Mouse (Mus musculus): ENCODE measurements around the gene B4galnt4. TPM values are rescaled to one million over a fixed set of nuclear protein-coding genes. Genes with fewer than 3 reads are reported as not detected.

The B4galnt4 gene
- total RNA-seq, 2 experiments from 2014 or later = 0.83 to 0.95 TPM

DNA sequence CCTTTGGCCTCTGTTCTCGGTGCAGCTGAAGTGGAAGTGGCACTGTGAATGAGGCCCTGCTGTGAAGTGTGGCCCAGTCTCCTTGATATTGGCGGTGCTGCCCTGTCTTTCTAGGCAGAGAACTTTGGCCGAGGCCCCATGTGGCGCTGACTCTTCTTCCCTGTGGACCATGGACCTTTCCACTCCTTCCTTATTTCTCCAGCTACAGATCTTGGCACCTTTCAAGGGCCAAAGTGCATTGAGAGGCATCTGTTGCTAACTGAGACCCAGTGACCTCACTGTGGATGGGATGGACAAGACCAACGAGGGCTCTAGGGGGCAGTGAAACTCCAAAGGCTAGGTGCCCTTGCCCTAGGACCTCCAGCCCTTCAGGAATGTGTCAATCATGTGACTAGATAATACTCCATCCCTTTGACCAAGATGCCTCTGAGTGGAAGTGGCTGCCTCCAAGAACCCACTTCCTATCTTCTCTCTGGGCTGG, 60.2 kb downstream of the B4galnt4 start:
- DNase-seq = peak; percentile 8 to 49

Other genes with a start within 250 kb of the B4galnt4 start
- gene Zfp941, start 238.9 kb upstream of the B4galnt4 start, total RNA-seq (2021) = 1 to 10 TPM; 2.7 to 3.4 TPM
- gene Urah, start 226.1 kb upstream of the B4galnt4 start, total RNA-seq (2021) = under 1 TPM in 1 of 2 experiments, not detected in 1; 0.70 TPM
- gene Scgb1c1, start 215.6 kb upstream of the B4galnt4 start, total RNA-seq (2021) = not detected
- gene Odf3, start 213.3 kb upstream of the B4galnt4 start, total RNA-seq (2021) = under 1 TPM in 1 of 2 experiments, not detected in 1; 0.26 TPM
- 1 to 10 TPM in 1 of 2 experiments, not detected in 1; 1.3 TPM for gene Gm45785, start 204.8 kb upstream of the B4galnt4 start, total RNA-seq (2021)
- 10 to 100 TPM; 52.7 to 60.4 TPM for gene Ric8a, start 204.1 kb upstream of the B4galnt4 start, total RNA-seq (2021)
- gene Bet1l, start 203.5 kb upstream of the B4galnt4 start, total RNA-seq (2021) = 10 to 100 TPM; 30.5 to 41.4 TPM
- 100 to 1,000 TPM; 118 to 127 TPM for gene Psmd13, start 179.1 kb upstream of the B4galnt4 start, total RNA-seq (2021)
- gene Sirt3, start 178.8 kb upstream of the B4galnt4 start, total RNA-seq (2021) = 10 to 100 TPM; 31.3 to 33.8 TPM
- 1,000 to 10,000 TPM in 1 of 2 experiments, 100 to 1,000 TPM in 1; 964 to 1,065 TPM for gene Cox8b, start 160.7 kb upstream of the B4galnt4 start, total RNA-seq (2021)
- gene Nlrp6, start 140.2 kb upstream of the B4galnt4 start, total RNA-seq (2021) = 1 to 10 TPM in 1 of 2 experiments, under 1 TPM in 1; 0.99 to 1.1 TPM
- 10 to 100 TPM; 35.8 to 38.1 TPM for gene Pgghg, start 119.7 kb upstream of the B4galnt4 start, total RNA-seq (2021)
- 1 to 10 TPM in 1 of 2 experiments, under 1 TPM in 1; 0.63 to 1.7 TPM for gene Ifitm5, start 110.8 kb upstream of the B4galnt4 start, total RNA-seq (2021)
- gene Gm45717, start 105.2 kb upstream of the B4galnt4 start, total RNA-seq (2021) = not detected
- gene Ifitm2, start 105.1 kb upstream of the B4galnt4 start, total RNA-seq (2021) = 100 to 1,000 TPM; 430 to 633 TPM
- 1 to 10 TPM; 5.5 to 7.3 TPM for gene Ifitm1, start 93.9 kb upstream of the B4galnt4 start, total RNA-seq (2021)
- 100 to 1,000 TPM; 135 to 191 TPM for gene Ifitm3, start 50.3 kb upstream of the B4galnt4 start, total RNA-seq (2021)
- gene Ifitm6, start 43.2 kb upstream of the B4galnt4 start, total RNA-seq (2021) = under 1 TPM in 1 of 2 experiments, not detected in 1; 0.99 TPM
- gene Gm17387, start 32.0 kb upstream of the B4galnt4 start, total RNA-seq (2021) = not detected
- 1 to 10 TPM; 1.4 to 1.5 TPM for gene Pkp3, start 17.1 kb downstream of the B4galnt4 start, total RNA-seq (2021)
- 1 to 10 TPM; 2.4 to 4.3 TPM for gene Sigirr, start 39.5 kb downstream of the B4galnt4 start, total RNA-seq (2021)
- gene Ano9, start 56.7 kb downstream of the B4galnt4 start, total RNA-seq (2021) = under 1 TPM; 0.30 TPM
- 10 to 100 TPM; 41.8 to 42.9 TPM for gene Ptdss2, start 61.3 kb downstream of the B4galnt4 start, total RNA-seq (2021)
- 100 to 1,000 TPM; 265 to 371 TPM for gene Rnh1, start 111.8 kb downstream of the B4galnt4 start, total RNA-seq (2021)
- gene Hras, start 132.9 kb downstream of the B4galnt4 start, total RNA-seq (2021) = 10 to 100 TPM; 89.1 to 93.9 TPM
- 1 to 10 TPM; 4.7 to 8.8 TPM for gene Lrrc56, start 133.1 kb downstream of the B4galnt4 start, total RNA-seq (2021)
- under 1 TPM; 0.13 TPM for gene Lmntd2, start 153.0 kb downstream of the B4galnt4 start, total RNA-seq (2021)
- gene Rassf7, start 154.8 kb downstream of the B4galnt4 start, total RNA-seq (2021) = 1 to 10 TPM; 3.6 to 4.1 TPM
- gene Phrf1, start 167.7 kb downstream of the B4galnt4 start, total RNA-seq (2021) = 10 to 100 TPM; 70.5 to 89.3 TPM
- gene Irf7, start 205.4 kb downstream of the B4galnt4 start, total RNA-seq (2021) = 10 to 100 TPM; 13.5 to 14.9 TPM
- 10 to 100 TPM in 1 of 2 experiments, 1 to 10 TPM in 1; 3.3 to 17.3 TPM for gene Cdhr5, start 215.7 kb downstream of the B4galnt4 start, total RNA-seq (2021)
- 1 to 10 TPM in 1 of 2 experiments, under 1 TPM in 1; 0.63 to 1.2 TPM for gene Sct, start 218.0 kb downstream of the B4galnt4 start, total RNA-seq (2021)
- gene Drd4, start 230.9 kb downstream of the B4galnt4 start, total RNA-seq (2021) = under 1 TPM in 1 of 2 experiments, not detected in 1; 0.56 TPM

Data from adrenal gland, postnatal 36 days (tissue).